Mouse (Mus musculus): ENCODE measurements around the gene Creb3l1.

Creb3l1 gene

DNA sequence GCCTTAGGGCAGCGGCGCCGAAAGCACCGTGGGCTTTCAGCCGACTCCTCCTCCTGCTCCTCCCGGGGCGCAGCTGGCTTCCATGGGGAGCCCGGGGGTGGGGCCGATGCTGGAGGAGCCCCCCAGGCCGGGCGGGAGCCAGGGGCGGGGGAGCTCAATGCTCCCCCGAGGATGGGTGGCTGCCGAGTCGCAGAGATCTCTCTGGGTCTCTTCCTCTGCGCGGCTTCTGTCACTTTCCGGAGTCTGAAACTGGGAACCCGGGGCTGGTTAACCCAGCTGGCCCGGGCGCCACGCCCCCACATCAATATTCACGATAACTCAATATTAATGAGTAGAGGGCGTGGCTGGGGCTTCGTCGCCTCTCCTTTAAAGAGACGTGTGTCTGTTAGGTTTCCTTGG lies at the start of gene Creb3l1:
TSS of gene Creb3l1 (minus strand) at position 229 of the 399 bp plus-strand sequence.
- in situ Hi-C loops (cut with MboI), result no loop called here

DNA sequence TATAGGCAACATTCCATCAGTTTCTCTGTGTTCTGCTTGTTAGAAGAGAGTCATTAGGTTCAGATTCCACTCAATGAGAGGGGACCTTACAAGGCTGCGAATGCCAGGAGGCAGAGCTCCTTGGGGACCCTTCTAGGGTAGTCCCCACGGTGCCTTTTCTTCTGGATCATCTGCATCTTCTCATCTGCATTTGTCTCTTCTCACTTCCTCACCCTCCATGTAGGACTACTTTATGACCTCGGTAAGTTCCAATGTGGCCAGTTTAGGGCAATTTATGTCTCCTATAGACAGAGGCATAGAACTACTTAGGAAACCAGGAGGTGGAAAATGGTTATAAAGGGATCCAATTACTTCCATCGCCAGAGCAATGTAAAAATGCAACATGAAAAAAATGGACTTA lies 46.8 kb upstream of the Creb3l1 start:
- in situ Hi-C loops (cut with MboI), result no loop called here

DNA sequence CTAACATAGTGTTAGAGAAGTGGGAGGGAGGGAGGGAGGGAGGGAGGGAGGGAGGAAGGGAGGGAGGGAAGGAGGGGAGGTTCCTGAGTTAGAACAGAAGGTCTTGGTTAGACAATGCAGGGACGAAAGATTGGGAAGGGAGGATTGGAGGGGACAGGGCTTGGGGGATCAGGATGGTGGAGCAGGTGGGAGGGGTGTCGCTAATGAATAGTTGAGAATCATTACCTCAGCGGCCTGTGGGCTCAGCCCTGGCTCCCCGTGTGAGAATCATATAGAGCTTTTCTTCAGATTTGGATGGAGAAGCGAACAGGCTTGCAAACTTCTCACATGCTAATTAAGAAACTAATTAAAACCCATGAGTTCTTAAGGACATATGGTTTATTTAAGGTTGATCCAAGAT lies 45.3 kb upstream of the Creb3l1 start:
- in situ Hi-C loops (cut with MboI), result no loop called here

DNA sequence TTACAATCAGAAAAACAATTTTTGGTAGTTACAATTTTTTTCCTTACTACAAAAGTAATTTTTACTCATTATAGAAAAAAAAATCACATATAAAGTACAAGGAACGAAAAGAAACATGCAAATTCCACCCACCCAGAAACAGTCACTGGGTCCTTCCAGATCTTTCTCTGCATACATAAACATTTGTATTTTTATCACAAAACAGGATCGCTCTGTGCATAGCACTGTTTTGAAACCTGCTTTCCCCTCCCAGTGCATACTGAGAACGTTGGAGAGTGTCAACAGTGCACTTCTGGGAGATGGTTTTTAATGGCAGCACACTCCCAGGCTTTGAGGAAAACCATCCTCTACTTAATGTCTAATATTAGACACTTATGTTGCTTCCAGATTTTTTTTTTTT lies 43.3 kb upstream of the Creb3l1 start:
- in situ Hi-C loops (cut with MboI), result no loop called here

DNA sequence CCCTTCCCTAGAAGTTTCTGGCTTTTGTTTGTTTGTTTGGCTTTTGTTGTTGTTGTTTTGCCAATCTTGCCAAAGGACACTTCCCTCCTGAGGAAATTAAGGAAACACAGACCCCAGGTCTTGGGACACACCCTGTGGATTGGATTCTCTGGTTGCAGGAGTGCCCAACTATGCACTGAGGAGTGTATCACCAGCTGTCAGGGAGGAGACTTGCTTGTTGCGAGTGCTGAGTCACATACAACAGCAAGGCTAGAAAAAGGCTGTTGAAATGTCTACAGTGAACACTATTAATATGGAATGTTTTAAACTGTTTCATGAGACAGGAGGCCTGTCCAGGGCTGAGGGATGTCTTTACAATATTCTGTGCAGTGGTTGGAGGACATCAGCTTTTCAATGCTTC lies 42.6 kb upstream of the Creb3l1 start:
- in situ Hi-C loops (cut with MboI), result no loop called here

DNA sequence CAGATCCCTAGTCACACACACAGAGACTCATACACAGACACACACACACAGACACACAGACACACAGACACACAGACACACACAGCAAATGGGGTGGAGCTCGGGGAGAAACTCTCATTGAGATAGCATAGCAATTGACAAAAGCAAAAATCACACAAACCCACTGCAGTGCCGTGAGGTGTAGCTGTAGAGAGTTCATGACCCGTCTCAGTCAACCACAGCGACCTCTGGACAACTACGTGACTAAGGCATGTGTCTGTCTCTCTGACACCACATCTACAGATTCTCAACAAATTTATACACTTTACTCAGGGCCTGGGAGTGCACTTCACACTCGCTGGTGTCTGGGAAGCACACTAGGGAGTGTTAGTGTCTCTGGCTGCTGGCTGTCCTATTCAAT lies 41.6 kb upstream of the Creb3l1 start:
- in situ Hi-C loops (cut with MboI), result no loop called here

DNA sequence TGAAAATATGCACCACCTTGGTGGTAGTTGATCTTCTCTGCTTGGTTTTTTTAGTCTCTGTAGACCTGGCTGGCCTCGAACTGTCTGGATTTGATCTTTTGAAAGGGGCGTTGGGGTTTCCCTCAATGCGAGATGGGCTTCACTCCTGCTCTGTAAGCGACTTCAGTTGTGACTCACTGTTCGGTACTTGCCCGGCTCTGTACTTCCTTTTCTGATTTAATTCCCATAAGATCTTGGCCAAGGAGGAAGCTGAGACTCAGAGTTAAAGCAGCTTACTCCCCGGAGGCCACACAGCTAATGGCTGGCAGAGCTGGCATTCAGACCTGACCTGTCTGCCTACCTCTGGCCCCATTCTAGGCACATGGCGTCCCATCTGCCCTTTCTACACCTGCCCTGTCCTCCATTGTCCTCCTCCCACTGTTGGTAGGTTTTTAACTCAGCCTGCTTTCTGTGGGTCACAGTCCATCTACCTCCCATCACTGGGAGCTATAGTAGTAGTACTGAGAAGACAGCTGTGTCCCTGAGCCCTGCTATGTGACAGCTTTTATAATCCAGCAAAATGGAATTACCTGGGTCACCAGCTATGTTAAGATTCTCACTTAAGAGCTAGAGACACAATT lies 41.1 kb upstream of the Creb3l1 start:
- in situ Hi-C loops (cut with MboI), result no loop called here

DNA sequence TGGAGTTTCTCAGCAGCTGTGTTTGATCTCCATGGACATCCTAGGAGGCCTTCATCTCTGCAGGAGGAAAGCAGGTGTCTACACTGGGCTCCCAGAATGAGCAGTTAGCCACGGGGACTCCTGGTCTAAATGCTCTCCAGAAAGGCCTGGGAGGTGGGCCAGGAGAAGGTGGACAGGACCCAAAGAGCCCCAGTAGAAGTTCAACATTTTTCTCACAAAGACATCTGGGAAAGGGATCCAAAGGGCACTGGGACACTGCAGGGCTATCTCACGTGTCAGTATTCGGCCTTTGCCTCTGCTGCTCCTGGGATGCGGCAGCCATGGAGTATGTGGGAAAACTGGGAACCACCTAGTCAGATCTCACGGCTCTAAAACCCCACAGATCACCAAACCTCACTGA lies 38.8 kb upstream of the Creb3l1 start:
- in situ Hi-C loops (cut with MboI), result no loop called here

DNA sequence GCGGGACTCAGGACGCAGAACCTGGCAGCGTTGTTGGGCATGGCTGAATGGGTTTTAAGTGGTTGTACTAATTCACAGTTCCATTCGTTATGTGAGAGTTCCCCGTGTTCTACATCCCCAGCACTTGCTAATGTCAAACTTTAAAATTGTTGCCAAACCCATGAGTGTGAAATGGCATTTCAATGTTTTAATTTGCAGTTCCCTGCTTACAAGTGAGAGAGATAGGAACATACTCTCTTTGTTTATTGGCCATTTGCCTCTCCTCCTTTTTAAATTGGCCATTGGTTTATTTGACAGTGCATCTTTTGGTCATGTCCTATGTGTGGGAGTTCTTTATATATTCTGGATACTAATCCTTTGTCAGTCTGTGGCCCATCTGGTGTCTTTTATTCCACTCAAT lies 37.0 kb upstream of the Creb3l1 start:
- in situ Hi-C loops (cut with MboI), result no loop called here

DNA sequence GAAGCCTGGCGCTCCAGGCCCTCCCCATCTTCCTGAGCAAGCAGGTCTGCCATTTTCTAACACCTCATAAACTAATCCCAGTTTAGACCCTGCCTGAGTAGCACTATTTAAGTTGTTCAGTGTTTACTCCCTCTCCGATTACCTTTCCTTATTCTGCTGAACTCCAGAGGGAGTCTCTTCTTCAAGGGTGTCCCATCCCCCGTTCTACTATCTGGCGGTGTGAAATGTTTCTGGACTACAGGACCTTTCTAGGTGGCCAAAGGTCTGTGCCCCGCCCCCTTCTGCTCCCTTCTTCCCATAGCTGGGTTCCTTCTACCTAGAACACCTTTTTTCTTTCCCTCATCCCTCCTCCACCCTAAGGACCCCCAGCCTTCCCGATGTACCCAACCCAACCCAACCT lies 36.0 kb upstream of the Creb3l1 start:
- in situ Hi-C loops (cut with MboI), result no loop called here

DNA sequence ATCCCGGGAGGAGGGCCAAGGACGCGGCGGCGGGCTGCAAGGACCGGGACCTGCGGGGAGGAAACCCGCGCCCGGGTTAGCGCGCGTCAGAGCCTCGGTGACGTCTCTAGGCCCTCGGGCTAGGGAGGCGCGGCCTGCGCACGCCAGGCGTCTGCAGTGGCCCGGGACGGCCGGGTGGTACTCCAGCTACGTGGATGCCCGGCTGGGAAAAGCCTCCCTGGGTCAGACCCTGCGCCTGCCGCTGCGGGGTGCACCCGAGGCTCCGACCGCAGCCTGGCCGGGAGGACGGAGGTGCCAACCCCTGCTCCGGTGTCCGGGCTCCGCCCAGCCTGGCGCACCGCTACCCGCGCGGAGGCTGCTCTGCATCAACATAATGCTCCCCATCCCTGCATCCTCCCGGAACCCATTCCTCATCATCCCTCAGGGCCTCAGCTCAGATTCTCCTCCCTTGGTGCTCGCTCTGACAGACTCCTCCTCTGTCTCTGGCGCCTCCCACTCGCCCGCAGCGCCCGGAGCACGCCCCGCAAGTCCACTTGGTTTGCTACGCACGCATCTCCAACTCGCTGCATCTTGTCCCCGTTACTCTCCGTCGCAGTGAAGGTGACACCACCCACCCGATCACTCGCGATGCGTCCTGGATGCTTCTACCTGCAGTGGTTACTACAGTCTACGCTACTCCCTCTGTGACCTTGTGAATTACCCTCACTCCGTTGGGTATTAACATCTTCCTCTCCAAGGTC lies 35.3 kb upstream of the Creb3l1 start:
- in situ Hi-C loops (cut with MboI), result loop anchor here (10.0 kb wide), 1 partner anchor 65 kb away; no protein-coding TSS in a partner anchor

DNA sequence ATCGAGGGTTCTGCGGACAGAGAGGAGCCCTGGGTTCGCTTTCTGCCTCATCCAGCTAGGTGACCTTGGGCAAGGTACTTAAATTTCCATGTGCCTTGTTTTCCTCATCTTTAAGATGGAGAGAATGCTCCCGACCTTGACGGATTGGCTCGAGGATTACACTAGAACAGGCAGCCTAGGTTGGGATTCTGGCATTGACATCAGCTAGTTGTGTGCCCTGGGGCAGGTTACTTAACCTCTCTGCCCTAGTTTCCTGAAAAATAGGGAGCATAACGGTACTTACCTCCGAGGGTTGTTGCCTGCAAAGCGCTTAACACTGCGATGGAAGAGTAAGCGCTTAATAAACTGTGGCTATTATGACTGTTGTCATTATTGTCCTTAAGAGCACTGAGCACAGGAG lies 34.6 kb upstream of the Creb3l1 start:
- in situ Hi-C loops (cut with MboI), result loop anchor here (10.0 kb wide), 1 partner anchor 64 kb away; no protein-coding TSS in a partner anchor

DNA sequence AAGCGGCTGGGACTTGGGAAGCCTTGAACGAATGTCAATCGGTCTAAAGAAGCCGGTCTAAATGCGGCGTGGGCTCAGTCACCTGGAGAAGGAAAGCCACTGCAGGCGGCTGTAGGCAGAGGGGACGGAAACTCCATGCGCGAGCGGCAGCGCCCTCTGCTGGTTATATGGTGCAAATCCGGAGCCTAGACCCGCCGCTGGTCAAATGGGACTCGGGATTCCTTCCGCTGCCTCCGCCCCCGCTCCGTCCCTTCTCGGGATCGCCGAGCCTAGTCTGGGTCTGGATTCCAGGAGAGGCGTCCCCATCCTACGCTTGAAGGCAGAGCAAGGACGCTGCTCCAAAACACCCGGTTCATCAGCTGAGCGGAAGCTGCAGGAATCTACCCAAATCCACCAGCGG lies 34.2 kb upstream of the Creb3l1 start:
- in situ Hi-C loops (cut with MboI), result loop anchor here (10.0 kb wide), 1 partner anchor 64 kb away; no protein-coding TSS in a partner anchor

DNA sequence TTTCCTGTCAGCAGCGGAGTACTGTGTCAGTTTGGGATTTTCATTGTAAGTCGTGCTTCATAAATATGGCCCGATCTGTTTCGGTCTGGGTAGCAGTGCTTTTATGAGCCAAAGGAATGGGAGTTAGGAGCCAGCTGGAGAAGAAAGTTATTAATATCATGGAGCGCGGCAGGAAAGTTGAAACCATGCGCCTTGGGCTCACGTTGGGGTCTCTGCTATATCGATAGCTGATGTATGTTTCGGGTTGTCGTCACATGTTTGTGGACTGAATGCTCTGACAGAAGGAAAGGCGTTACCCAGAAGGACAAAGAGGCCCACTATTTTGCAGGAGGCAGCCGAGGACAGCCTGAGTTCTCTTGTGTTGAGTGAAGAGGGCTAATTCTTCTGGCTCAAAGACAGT lies 32.5 kb upstream of the Creb3l1 start:
- in situ Hi-C loops (cut with MboI), result loop anchor here (10.0 kb wide), 1 partner anchor 62 kb away; no protein-coding TSS in a partner anchor

DNA sequence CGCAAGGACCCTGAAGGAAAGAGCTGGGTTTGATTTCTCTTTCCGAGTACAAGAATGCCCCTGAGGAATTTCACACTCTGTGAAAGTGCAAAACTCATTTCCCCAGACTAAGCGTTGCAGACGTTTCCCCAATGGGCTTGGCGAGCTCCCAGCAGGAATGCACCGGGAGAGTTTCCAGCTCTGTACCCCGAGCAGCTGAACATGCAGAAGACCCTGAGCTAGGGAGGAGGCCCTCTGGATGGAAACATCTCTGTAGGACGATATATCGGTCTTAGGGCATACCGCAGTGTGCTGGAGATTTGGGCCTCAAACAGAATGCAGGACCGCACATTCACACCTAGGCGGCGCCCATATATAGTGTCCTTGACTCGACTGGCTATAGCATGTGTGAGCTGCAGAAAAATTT lies 31.5 kb upstream of the Creb3l1 start:
- in situ Hi-C loops (cut with MboI), result loop anchor here (10.0 kb wide), 1 partner anchor 61 kb away; no protein-coding TSS in a partner anchor

DNA sequence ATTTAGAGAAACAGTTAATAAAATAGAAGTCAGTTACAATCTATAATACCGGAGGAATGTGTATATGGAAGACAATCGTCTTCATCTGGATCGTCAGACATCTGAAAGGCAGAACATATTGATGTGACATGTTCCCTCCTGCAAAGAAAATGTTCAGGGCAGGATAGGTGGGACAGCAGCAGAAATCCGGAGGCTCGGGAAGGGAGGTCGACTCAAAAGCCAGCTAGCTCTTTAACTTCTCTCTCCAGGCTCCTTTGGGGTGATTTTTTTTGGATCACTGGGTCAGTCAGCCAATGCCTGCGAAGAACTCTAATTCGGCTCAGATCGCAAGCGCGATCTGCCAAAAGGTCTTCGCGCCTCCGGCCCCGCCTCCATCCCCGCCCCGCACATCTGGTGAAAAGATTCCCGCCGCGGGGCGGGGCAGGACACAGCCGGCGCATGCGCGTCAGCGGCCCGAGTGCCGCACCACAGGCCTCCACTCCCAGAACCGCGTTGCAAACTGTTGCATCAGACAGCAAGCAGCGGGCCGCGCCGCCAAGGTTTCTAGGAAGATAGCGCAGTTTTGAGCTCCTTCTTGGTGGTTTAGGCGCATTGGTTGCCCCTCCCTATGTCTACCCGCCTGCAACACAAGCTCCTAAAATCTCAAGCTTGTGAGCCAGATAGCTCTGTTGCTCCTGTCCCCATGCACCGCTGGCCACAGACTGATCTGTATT lies 31.0 kb upstream of the Creb3l1 start:
- in situ Hi-C loops (cut with MboI), result loop anchor here (10.0 kb wide), 1 partner anchor 60 kb away; no protein-coding TSS in a partner anchor

DNA sequence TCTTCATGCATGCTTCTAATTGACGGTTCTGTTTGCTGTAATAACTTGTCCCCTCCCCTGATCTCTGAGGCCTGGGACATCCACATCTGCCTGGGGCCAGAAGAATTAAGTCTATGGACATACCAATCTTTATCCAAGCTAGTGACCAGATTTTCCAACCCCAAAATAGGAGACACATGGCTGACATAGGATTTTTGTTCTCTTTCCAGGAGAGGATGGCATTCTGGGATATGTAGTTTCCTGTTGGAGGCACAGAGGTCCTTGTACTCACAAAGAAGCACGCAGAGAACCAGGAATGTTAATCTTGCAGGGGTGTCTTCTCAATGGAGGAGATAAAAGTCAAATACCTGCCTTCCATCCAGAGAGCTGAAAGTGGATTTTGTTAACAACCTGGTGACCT lies 28.5 kb upstream of the Creb3l1 start:
- in situ Hi-C loops (cut with MboI), result loop anchor here (10.0 kb wide), 1 partner anchor 58 kb away; no protein-coding TSS in a partner anchor

DNA sequence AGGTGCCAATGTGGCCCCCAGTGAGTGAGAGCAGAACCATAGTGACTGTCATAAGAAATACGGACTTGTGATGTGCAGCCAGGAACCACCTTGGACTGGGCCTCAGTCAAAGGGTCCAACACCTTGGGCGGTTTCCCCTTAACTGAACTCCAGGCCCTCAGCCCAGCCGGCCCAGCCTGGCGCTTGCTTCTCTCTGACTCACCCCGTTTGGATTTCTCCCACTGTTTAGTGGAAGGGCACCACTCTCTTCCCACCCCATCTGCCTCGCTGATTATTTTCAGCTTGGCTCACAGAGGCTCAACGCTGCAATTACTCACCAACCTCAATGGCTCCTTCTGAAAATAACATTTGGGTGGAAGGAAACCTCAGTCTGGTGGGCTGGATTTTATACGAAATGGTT lies 27.9 kb upstream of the Creb3l1 start:
- in situ Hi-C loops (cut with MboI), result loop anchor here (10.0 kb wide), 1 partner anchor 57 kb away; no protein-coding TSS in a partner anchor

DNA sequence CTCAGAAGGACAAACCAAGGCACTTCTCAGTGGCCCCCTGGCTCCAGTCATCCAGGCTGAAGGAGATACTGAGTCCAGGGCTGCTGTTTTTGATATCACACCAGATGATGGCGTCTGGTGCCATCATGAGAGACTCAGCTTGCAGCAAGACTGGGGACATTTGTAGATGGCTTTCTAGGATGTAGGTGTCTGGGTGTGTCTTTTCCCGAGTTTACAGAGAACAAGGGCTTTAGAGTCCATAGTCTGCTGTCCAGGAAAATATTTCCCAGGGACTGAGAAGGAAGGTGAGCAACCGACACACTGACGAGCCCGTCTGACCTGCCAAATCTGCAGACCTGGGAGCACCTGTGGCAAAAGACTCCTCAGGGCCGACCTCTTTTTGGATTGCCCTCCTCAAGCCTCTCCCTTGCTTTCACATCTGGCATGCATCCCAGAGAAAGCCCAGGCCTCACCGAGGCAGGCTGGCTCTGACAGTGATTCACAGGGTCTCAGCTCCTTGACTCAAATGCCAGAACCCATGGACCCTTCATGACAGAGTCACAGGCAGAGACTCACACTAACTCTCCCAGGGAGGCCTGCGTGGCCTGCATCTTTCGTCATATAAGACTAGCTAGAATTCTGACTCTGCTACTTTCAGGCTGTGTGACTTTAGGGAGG lies 23.9 kb upstream of the Creb3l1 start:
- in situ Hi-C loops (cut with MboI), result no loop called here

DNA sequence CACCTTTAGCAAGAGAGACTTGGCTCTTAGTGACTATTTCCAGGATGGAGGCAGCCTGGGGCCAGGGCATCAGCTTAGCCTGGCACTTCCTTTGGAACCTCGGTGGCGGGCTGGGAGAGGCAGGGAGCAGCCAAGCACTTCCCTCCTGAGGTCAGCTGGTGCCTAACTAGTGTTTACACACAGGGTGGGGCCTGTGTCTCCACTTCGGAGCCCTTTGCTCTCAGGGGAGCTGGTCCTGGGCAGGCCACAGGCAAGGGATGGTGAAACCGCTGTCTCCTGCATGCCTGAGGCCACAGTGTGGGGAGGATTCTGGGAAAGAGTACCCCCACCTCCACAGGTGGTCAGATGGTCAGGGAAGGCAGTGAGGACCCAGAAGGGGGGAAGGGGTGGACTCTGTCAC lies 23.3 kb upstream of the Creb3l1 start:
- in situ Hi-C loops (cut with MboI), result no loop called here

DNA sequence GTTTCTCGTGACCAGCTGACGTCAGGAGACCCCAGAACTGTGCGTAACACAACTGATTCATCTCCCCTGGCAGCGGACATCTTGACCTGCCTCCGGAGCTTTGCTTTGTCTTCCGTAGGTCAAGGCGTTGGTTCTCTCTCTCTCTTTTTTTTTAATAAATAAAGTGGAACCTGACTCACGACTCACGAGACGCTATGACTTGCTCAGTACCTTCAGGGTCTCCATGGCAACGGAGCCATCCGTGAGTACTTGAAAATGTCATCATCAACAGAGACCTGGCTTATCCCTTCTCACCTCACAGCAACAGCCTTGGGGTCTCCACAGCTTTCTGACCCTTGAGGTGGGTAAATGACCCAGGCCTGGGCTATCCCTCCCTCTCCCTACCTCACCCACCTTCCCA lies 19.0 kb upstream of the Creb3l1 start:
- in situ Hi-C loops (cut with MboI), result no loop called here

DNA sequence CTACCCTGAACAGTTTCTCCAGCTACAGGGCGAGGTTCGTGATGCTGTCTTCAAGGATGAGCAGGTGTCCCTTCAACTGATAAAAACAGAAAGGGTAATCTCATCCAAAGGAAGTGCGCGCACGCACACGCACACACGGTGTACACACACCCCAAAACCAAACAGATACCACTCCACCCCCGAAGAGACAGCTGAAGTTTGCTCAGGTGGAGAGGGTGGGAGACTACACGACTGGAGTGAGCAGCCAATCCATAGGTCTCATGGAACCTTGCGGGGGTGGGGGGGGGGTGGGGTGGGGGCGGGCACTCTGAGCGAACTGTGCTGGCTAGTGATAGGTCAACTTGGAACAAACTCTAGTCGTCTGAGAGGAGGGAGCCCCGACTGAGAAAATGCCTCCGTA lies 17.2 kb upstream of the Creb3l1 start:
- in situ Hi-C loops (cut with MboI), result no loop called here

All from mature B cell (primary cell).